Mouse (Mus musculus) embryonic facial prominence, embryonic 11.5 days (tissue): ENCODE results near the gene Gm48551. TPM values are rescaled to one million over a fixed set of nuclear protein-coding genes. Genes with fewer than 3 reads are reported as not detected.

Source experiments
- ATAC-seq: fragments of 200-750 bp; cut with Nextera tagmentation; replicated peaks from 2 replicates; pipeline ENCODE4 v1.8.0; 2017; ENCODE audit warnings: low read depth; ENCODE audit not compliant: insufficient number of reproducible peaks, low FRiP score, low TSS enrichment
- DNase-seq: peaks from one replicate; pipeline ENCODE4 v3.0.0-alpha.2; 2015; ENCODE audit warnings: low spot score
- H3K27ac ChIP-seq: fragments of 300-500 bp; sonication (generic); replicated peaks from 2 replicates; pipeline ENCODE4 v1.5.1; 2014; ENCODE audit warnings: mild to moderate bottlenecking, low read depth, low read length, control low read depth
- H3K27me3 ChIP-seq: fragments of 300-500 bp; sonication (generic); 2 replicates; pipeline ENCODE4 v1.6.1; 2014; ENCODE audit warnings: mild to moderate bottlenecking, low read length, moderate library complexity, mixed read lengths; ENCODE audit not compliant: control insufficient read depth, insufficient read depth
- H3K36me3 ChIP-seq: fragments of 300-500 bp; sonication (generic); replicated peaks from 2 replicates; pipeline ENCODE4 v1.6.1; 2014; ENCODE audit warnings: low read depth, mild to moderate bottlenecking, low read length, moderate library complexity, mixed read lengths; ENCODE audit not compliant: control insufficient read depth, insufficient read depth
- H3K4me1 ChIP-seq: fragments of 300-500 bp; sonication (generic); 2 replicates; pipeline ENCODE4 v1.6.1; 2014; ENCODE audit warnings: low read length, mixed read lengths; ENCODE audit not compliant: control insufficient read depth, insufficient read depth
- H3K4me2 ChIP-seq: fragments of 300-500 bp; sonication (generic); 2 replicates; pipeline ENCODE4 v1.6.1; 2014; ENCODE audit warnings: low read depth, mild to moderate bottlenecking, control low read depth, low read length, moderate library complexity
- H3K4me3 ChIP-seq: fragments of 300-500 bp; sonication (generic); 2 replicates; pipeline ENCODE4 v1.5.1; 2014; ENCODE audit warnings: low read depth, low read length, control low read depth
- H3K9ac ChIP-seq: fragments of 300-500 bp; sonication (generic); replicated peaks from 2 replicates; pipeline ENCODE4 v1.6.1; 2014; ENCODE audit warnings: mild to moderate bottlenecking, control low read depth, low read length
- H3K9me3 ChIP-seq: fragments of 300-500 bp; sonication (generic); replicated peaks from 2 replicates; pipeline ENCODE4 v1.6.1; 2016; ENCODE audit warnings: mild to moderate bottlenecking, low read length, inconsistent platforms, mixed read lengths; ENCODE audit not compliant: control insufficient read depth
- WGBS: fragments of 180-500 bp; shearing (Covaris S2); extraction: QIAGEN DNeasy Blood & Tissue Kit; methylation state at CpG from one replicate; pipeline ENCODE4 v1.1.7; 2014; 5-methylcytosine and 5-hydroxymethylcytosine counted together
- polyA plus RNA-seq: library from polyadenylated mRNA; unstranded; fragments of >200 nt; fragmentation: Nextera tagmentation; extraction: Ambion mirVana; gene quantifications from 2 replicates; pipeline ENCODE4 v1.2.1, GENCODE M21; 2014

Gm48551 gene
- polyA plus RNA-seq, 1 experiment from 2014 or later, result 2.5 TPM

GRCm38 (mm10) chr10:81426081-81426671 is 41.9 kb downstream of the Gm48551 start:
- peak overlapping the region; percentile 41 for H3K4me3 ChIP-seq
- H3K4me2 ChIP-seq, result peak overlapping the region; percentile 74
- H3K9ac ChIP-seq, result peak overlapping the region; percentile 62
- no peak overlapping the region for H3K27ac ChIP-seq
- ATAC-seq (no peak), DNase-seq (no peak)
- H3K36me3 ChIP-seq, result no peaks in the 10 kb centered on the region
- peaks cover 31% of the 10 kb centered on the region for H3K27me3 ChIP-seq
- no peaks in the 10 kb centered on the region for H3K9me3 ChIP-seq
- H3K4me1 ChIP-seq, result peaks cover 6% of the 10 kb centered on the region
- 1% methylated on average over 13 of the region's 33 CpGs for WGBS

- peaks cover 31% of the 10 kb centered on the region for H3K27me3 ChIP-seq
- H3K4me2 ChIP-seq, result peak overlapping the region; percentile 74
- H3K36me3 ChIP-seq, result no peaks in the 10 kb centered on the region
- 2% methylated on average over 38 of the region's 38 CpGs for WGBS
- ATAC-seq, result no peak
- no peak overlapping the region for H3K27ac ChIP-seq
- no peak for DNase-seq
- H3K9me3 ChIP-seq, result no peaks in the 10 kb centered on the region
- H3K4me1 ChIP-seq, result peaks cover 6% of the 10 kb centered on the region
- H3K9ac ChIP-seq, result peak overlapping the region; percentile 62
- H3K4me3 ChIP-seq, result peak overlapping the region; percentile 41
Observed at GRCm38 (mm10) chr10:81426897-81427296, 42.6 kb downstream of the Gm48551 start.

- no peaks in the 10 kb centered on the region for H3K36me3 ChIP-seq
- no peak for ATAC-seq
- peak overlapping the region; percentile 41 for H3K4me3 ChIP-seq
- peaks cover 31% of the 10 kb centered on the region for H3K27me3 ChIP-seq
- no peak for DNase-seq
- WGBS, result 27% methylated on average over 3 of the region's 3 CpGs
- H3K4me1 ChIP-seq, result peaks cover 6% of the 10 kb centered on the region
- H3K27ac ChIP-seq, result no peak overlapping the region
- H3K9ac ChIP-seq, result peak overlapping the region; percentile 62; the same call in 1 of the 2 replicates
- no peaks in the 10 kb centered on the region for H3K9me3 ChIP-seq
- peak overlapping the region; percentile 74 for H3K4me2 ChIP-seq
Observed at GRCm38 (mm10) chr10:81427327-81427726, 43.1 kb downstream of the Gm48551 start.

- no peaks in the 10 kb centered on the region for H3K9me3 ChIP-seq
- peaks cover 31% of the 10 kb centered on the region for H3K27me3 ChIP-seq
- no peak overlapping the region for H3K9ac ChIP-seq
- 76% methylated on average over 8 of the region's 8 CpGs for WGBS
- peaks cover 6% of the 10 kb centered on the region for H3K4me1 ChIP-seq
- ATAC-seq (no peak), DNase-seq (no peak)
- H3K4me2 ChIP-seq, result no peak overlapping the region
- H3K27ac ChIP-seq, result no peak overlapping the region
- H3K4me3 ChIP-seq, result no peak overlapping the region
- H3K36me3 ChIP-seq, result no peaks in the 10 kb centered on the region
Observed at GRCm38 (mm10) chr10:81427804-81428506, 43.7 kb downstream of the Gm48551 start.

- Histone ChIP-seq H3K4me3 (no peak overlapping the region), H3K27me3 (peaks cover 31% of the 10 kb centered on the region)
Observed at GRCm38 (mm10) chr10:81428507-81428870, 44.2 kb downstream of the Gm48551 start.

GRCm38 (mm10) chr10:81429092-81429491 is 44.8 kb downstream of the Gm48551 start:
- no peak overlapping the region for H3K27ac ChIP-seq

More at GRCm38 (mm10) chr10:81428507-81428870, 44.2 kb downstream of the Gm48551 start:
- H3K9me3 ChIP-seq, result no peaks in the 10 kb centered on the region
- no peak overlapping the region for H3K4me2 ChIP-seq
- DNase-seq (no peak), ATAC-seq (no peak)
- peaks cover 9% of the 10 kb centered on the region for H3K4me1 ChIP-seq
- WGBS, result 87% methylated on average over 7 of the region's 7 CpGs
- H3K36me3 ChIP-seq, result no peaks in the 10 kb centered on the region
- H3K27ac ChIP-seq, result no peak overlapping the region
- H3K9ac ChIP-seq, result no peak overlapping the region

GRCm38 (mm10) chr10:81429605-81430061 is 45.4 kb downstream of the Gm48551 start:
- H3K4me1 ChIP-seq, result peaks cover 9% of the 10 kb centered on the region
- H3K27me3 ChIP-seq, result peaks cover 31% of the 10 kb centered on the region
- ATAC-seq, result 0 out of 2 replicates have a peak, but pooled peaks have one; percentile 5
- H3K4me2 ChIP-seq, result peak overlapping the region; percentile 90
- peak overlapping the region; percentile 81 for H3K27ac ChIP-seq
- peak; percentile 87 for DNase-seq
- peak overlapping the region; percentile 81 for H3K4me3 ChIP-seq
- no peaks in the 10 kb centered on the region for H3K9me3 ChIP-seq
- peak overlapping the region; percentile 83 for H3K9ac ChIP-seq
- no peaks in the 10 kb centered on the region for H3K36me3 ChIP-seq
- WGBS, result under 1% methylated on average over 20 of the region's 20 CpGs

More at GRCm38 (mm10) chr10:81429092-81429491, 44.8 kb downstream of the Gm48551 start:
- H3K36me3 ChIP-seq, result no peaks in the 10 kb centered on the region
- peaks cover 9% of the 10 kb centered on the region for H3K4me1 ChIP-seq
- peak overlapping the region; percentile 90 for H3K4me2 ChIP-seq
- H3K9me3 ChIP-seq, result no peaks in the 10 kb centered on the region
- ATAC-seq (no peak), DNase-seq (no peak)
- H3K9ac ChIP-seq, result no peak overlapping the region
- H3K27me3 ChIP-seq, result peaks cover 31% of the 10 kb centered on the region
- H3K4me3 ChIP-seq, result no peak overlapping the region
- WGBS, result 21% methylated on average over 2 of the region's 2 CpGs
